Mouse (Mus musculus) cerebellum, adult 8-10 months (tissue): ENCODE results near the gene Epha4.

Source experiments
- DNase-seq: peaks from one replicate; pipeline ENCODE4 v3.0.0; 2022

Gene Epha4

GRCm38 (mm10) chr1:77391590-77391989 is 123.3 kb downstream of the Epha4 start:
- DNase-seq = no peak

GRCm38 (mm10) chr1:77389069-77389468 is 125.8 kb downstream of the Epha4 start:
- no peak for DNase-seq

GRCm38 (mm10) chr1:77388556-77388955 is 126.3 kb downstream of the Epha4 start:
- DNase-seq = no peak

- no peak for DNase-seq
These were observed 129.3 kb downstream of the Epha4 start for GRCm38 (mm10) chr1:77385613-77386012.

- no peak for DNase-seq
These were observed 131.4 kb downstream of the Epha4 start for GRCm38 (mm10) chr1:77383466-77383865.

- no peak for DNase-seq
These were observed 137.3 kb downstream of the Epha4 start for GRCm38 (mm10) chr1:77377550-77377980.

GRCm38 (mm10) chr1:77374054-77374453 is 140.8 kb downstream of the Epha4 start:
- DNase-seq = no peak

- no peak for DNase-seq
These were observed 144.0 kb downstream of the Epha4 start for GRCm38 (mm10) chr1:77370921-77371320.

GRCm38 (mm10) chr1:77369255-77369837 is 145.5 kb downstream of the Epha4 start:
- DNase-seq = no peak

GRCm38 (mm10) chr1:77365850-77366249 is 149.0 kb downstream of the Epha4 start:
- DNase-seq = no peak

GRCm38 (mm10) chr1:77364596-77364995 is 150.3 kb downstream of the Epha4 start:
- DNase-seq = no peak

GRCm38 (mm10) chr1:77363848-77364247 is 151.0 kb downstream of the Epha4 start:
- no peak for DNase-seq

GRCm38 (mm10) chr1:77346459-77346858 is 168.4 kb downstream of the Epha4 start:
- DNase-seq = no peak

- no peak for DNase-seq
These were observed 171.1 kb downstream of the Epha4 start for GRCm38 (mm10) chr1:77343792-77344191.

- no peak for DNase-seq
These were observed 175.2 kb downstream of the Epha4 start for GRCm38 (mm10) chr1:77339701-77340100.

- no peak for DNase-seq
These were observed 176.5 kb downstream of the Epha4 start for GRCm38 (mm10) chr1:77338346-77338745.

- DNase-seq = no peak
These were observed 178.0 kb downstream of the Epha4 start for GRCm38 (mm10) chr1:77336937-77337336.

- DNase-seq = no peak
These were observed 196.2 kb downstream of the Epha4 start for GRCm38 (mm10) chr1:77318597-77319127.
